Mouse (Mus musculus): ENCODE measurements around the gene Prkaa2. TPM values are rescaled to one million over a fixed set of nuclear protein-coding genes. Genes with fewer than 3 reads are reported as not detected.
A peak's percentile ranks its signal among the peaks of the same experiment; 100 is the strongest.

Gene Prkaa2
- polyA plus RNA-seq, 1 experiment from 2014 or later = 3.2 TPM

DNA sequence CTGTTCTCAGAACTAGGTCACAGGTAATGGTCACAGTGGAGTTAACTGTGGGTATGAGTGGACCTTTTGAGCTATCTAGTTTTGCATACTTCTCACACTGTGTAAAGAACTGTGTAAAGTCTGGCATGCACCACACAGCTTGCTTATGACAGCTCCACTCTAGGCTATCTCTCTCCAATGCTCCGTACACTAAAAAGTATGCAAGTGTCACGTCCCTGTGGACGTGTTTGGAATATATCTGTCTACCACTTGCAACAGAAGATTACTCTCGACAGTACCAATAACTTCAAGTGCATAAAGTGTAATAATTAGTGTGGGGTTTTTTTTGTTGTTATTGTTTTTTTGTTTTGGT, 8.4 kb downstream of the Prkaa2 start:
- Histone ChIP-seq H3K36me3 (no peaks in the 10 kb centered on the region), H3K9me3 (no peaks in the 10 kb centered on the region), H3K4me3 (no peak overlapping the region), H3K4me1 (replicated peaks) (no peaks in the 10 kb centered on the region), H3K27ac (no peak overlapping the region), H3K27me3 (ENCODE audit: insufficient read depth, poor library complexity, severe bottlenecking) (no peaks in the 10 kb centered on the region)
- WGBS = 91% methylated on average over 4 of the region's 4 CpGs
- no peak for DNase-seq (ENCODE audit: low spot score)

GRCm38 (mm10) chr4:105100508-105101336, 9.0 kb downstream of the Prkaa2 start:
- 56% methylated on average over 5 of the region's 5 CpGs for WGBS
- Histone ChIP-seq H3K36me3 (no peaks in the 10 kb centered on the region), H3K27ac (no peak overlapping the region), H3K4me1 (replicated peaks) (no peaks in the 10 kb centered on the region), H3K27me3 (ENCODE audit: insufficient read depth, poor library complexity, severe bottlenecking) (no peaks in the 10 kb centered on the region), H3K4me3 (no peak overlapping the region), H3K9me3 (no peaks in the 10 kb centered on the region)
- no peak for DNase-seq (ENCODE audit: low spot score)

DNA sequence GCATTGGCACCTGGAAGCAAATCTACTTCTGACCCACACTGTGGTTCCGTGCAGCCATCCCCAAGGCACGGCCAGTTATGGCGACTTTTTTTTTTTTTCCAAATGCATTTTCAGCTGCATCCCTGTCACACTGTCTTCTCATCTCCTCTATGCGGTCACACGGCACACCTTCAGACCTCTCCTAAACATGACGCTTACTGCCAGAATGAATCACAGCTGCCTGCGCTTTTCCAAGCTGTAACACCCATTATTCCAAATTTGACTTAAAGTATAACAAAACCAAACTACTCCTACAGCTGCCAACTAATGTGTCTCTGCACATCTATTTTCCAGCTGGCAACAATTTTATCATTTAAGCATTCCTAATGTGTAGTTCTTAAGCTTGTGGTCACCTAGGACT, 11.0 kb downstream of the Prkaa2 start:
- Histone ChIP-seq H3K36me3 (no peaks in the 10 kb centered on the region), H3K4me1 (replicated peaks) (no peaks in the 10 kb centered on the region), H3K27me3 (ENCODE audit: insufficient read depth, poor library complexity, severe bottlenecking) (no peaks in the 10 kb centered on the region), H3K9me3 (no peaks in the 10 kb centered on the region), H3K4me3 (no peak overlapping the region), H3K27ac (no peak overlapping the region)
- no peak for DNase-seq (ENCODE audit: low spot score)
- 94% methylated on average over 7 of the region's 7 CpGs for WGBS

DNA sequence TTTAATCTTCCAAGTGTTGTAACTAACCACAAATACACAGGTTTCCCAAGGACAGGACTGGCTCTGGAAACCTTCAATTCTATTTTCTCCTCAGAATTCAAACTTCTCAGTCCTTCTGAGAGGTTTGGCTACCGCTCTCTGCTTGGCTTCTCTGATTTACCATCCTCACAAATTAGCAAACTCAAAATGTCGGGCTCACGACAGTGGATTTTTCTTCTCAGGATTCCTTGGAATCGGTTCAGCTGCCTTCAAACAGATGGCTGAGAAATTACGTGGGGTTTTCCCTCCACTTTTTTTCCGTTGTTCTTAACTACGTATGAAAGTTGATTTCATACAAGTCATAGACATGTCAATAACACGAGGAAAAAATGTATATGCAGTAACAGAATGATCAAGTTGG, 11.5 kb downstream of the Prkaa2 start:
- Histone ChIP-seq H3K27ac (no peak overlapping the region), H3K27me3 (ENCODE audit: insufficient read depth, poor library complexity, severe bottlenecking) (no peaks in the 10 kb centered on the region), H3K4me3 (no peak overlapping the region), H3K9me3 (no peaks in the 10 kb centered on the region), H3K4me1 (replicated peaks) (no peaks in the 10 kb centered on the region), H3K36me3 (no peaks in the 10 kb centered on the region)
- 92% methylated on average over 8 of the region's 8 CpGs for WGBS
- DNase-seq (ENCODE audit: low spot score) = no peak

GRCm38 (mm10) chr4:105095316-105095715, 14.4 kb downstream of the Prkaa2 start:
- Histone ChIP-seq H3K27ac (no peak overlapping the region), H3K4me1 (replicated peaks) (no peaks in the 10 kb centered on the region), H3K36me3 (no peaks in the 10 kb centered on the region), H3K9me3 (no peaks in the 10 kb centered on the region), H3K27me3 (ENCODE audit: insufficient read depth, poor library complexity, severe bottlenecking) (no peaks in the 10 kb centered on the region), H3K4me3 (no peak overlapping the region)
- 73% methylated on average over 5 of the region's 5 CpGs for WGBS
- no peak for DNase-seq (ENCODE audit: low spot score)

GRCm38 (mm10) chr4:105093951-105094350, 15.7 kb downstream of the Prkaa2 start:
- no peaks in the 10 kb centered on the region for H3K36me3 ChIP-seq
- H3K27ac ChIP-seq = no peak overlapping the region
- no peaks in the 10 kb centered on the region for H3K4me1 ChIP-seq (replicated peaks)
- 98% methylated on average over 1 of the region's 1 CpGs for WGBS
- no peaks in the 10 kb centered on the region for H3K27me3 ChIP-seq (ENCODE audit: insufficient read depth, poor library complexity, severe bottlenecking)
- no peak overlapping the region for H3K4me3 ChIP-seq
- H3K9me3 ChIP-seq = no peaks in the 10 kb centered on the region
- DNase-seq (ENCODE audit: low spot score) = no peak

DNA sequence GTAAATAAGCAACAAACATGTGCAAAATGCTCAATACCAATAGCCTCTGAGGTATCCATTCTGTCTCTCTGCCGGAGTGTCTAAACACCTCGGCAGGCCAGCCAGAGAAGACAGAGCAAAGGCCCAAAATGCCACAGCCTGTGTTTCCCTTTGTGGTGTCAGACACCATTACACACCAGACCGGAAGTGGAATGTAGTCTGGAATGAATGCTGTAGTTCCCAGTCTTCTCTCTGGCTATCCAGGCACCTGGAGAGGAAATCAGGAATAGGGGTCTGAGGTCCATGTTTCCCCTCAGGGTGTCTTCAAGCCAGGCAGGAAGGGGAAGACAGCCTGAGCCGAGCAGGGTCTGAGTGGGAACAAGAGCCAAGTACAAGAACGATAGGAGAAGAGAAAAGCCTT, 19.3 kb downstream of the Prkaa2 start:
- no peaks in the 10 kb centered on the region for H3K4me1 ChIP-seq (replicated peaks)
- H3K27ac ChIP-seq = no peak overlapping the region
- no peaks in the 10 kb centered on the region for H3K36me3 ChIP-seq
- no peak overlapping the region for H3K4me3 ChIP-seq
- H3K9me3 ChIP-seq = no peaks in the 10 kb centered on the region
- no peaks in the 10 kb centered on the region for H3K27me3 ChIP-seq (ENCODE audit: insufficient read depth, poor library complexity, severe bottlenecking)
- 84% methylated on average over 5 of the region's 5 CpGs for WGBS
- DNase-seq (ENCODE audit: low spot score) = no peak

DNA sequence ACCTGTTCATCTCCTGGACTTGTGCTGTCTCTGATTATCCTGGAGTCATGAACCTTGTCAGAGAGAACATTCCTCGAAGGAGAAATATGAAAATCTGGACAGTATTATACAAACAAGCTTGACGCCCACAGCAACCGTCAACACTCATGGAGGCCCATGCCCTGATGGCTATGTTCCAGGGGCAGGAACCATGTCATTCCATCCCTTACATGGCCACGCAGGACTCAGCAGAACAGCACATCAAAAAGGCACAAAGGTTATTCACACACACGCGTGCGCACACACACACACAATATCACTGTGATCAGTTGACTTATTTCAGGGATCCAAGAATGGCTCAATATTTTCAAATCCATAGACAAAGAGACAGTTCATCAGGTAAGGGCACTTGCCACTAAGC, 20.3 kb downstream of the Prkaa2 start:
- Histone ChIP-seq H3K36me3 (no peaks in the 10 kb centered on the region), H3K27me3 (ENCODE audit: insufficient read depth, poor library complexity, severe bottlenecking) (no peaks in the 10 kb centered on the region), H3K27ac (no peak overlapping the region), H3K9me3 (no peaks in the 10 kb centered on the region), H3K4me1 (replicated peaks) (no peaks in the 10 kb centered on the region), H3K4me3 (no peak overlapping the region)
- WGBS = 92% methylated on average over 7 of the region's 7 CpGs
- no peak for DNase-seq (ENCODE audit: low spot score)

GRCm38 (mm10) chr4:105088671-105089070, 21.0 kb downstream of the Prkaa2 start:
- Histone ChIP-seq H3K36me3 (no peaks in the 10 kb centered on the region), H3K27me3 (ENCODE audit: insufficient read depth, poor library complexity, severe bottlenecking) (no peaks in the 10 kb centered on the region), H3K4me3 (no peak overlapping the region), H3K4me1 (replicated peaks) (no peaks in the 10 kb centered on the region), H3K9me3 (no peaks in the 10 kb centered on the region), H3K27ac (no peak overlapping the region)
- no peak for DNase-seq (ENCODE audit: low spot score)
- WGBS = 81% methylated on average over 2 of the region's 2 CpGs

DNA sequence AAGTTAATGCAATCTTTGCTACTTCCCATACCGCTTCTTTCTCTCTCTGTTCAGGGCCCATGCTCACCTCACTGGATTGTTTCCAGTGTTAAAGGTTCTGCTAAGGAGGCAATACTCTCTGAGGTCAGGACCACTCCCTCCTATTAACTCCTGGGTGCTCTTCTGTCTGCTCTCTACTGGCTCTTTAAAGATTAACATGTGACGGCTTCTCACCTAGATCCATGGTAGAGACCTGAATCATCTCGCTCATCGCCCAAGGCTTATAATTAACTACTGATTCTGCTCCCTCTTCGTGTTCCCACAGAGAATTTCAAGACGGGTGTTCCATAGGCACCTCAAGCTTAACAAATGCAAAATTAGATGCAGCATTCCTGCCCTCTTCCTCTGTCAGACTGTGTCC, 33.5 kb downstream of the Prkaa2 start:
- Histone ChIP-seq H3K36me3 (no peaks in the 10 kb centered on the region), H3K9me3 (no peaks in the 10 kb centered on the region), H3K27me3 (ENCODE audit: insufficient read depth, poor library complexity, severe bottlenecking) (no peaks in the 10 kb centered on the region), H3K4me1 (replicated peaks) (no peaks in the 10 kb centered on the region), H3K4me3 (no peak overlapping the region), H3K27ac (no peak overlapping the region)
- WGBS = 87% methylated on average over 6 of the region's 6 CpGs
- DNase-seq (ENCODE audit: low spot score) = no peak

GRCm38 (mm10) chr4:105071761-105072427, 37.8 kb downstream of the Prkaa2 start:
- DNase-seq (ENCODE audit: low spot score) = no peak
- H3K27ac ChIP-seq = no peak overlapping the region
- no peaks in the 10 kb centered on the region for H3K36me3 ChIP-seq
- no peak overlapping the region for H3K4me3 ChIP-seq
- no peaks in the 10 kb centered on the region for H3K4me1 ChIP-seq (replicated peaks)
- WGBS = 97% methylated on average over 3 of the region's 3 CpGs
- no peaks in the 10 kb centered on the region for H3K27me3 ChIP-seq (ENCODE audit: insufficient read depth, poor library complexity, severe bottlenecking)
- no peaks in the 10 kb centered on the region for H3K9me3 ChIP-seq

- H3K9me3 ChIP-seq = no peaks in the 10 kb centered on the region
- no peaks in the 10 kb centered on the region for H3K4me1 ChIP-seq (replicated peaks)
- no peaks in the 10 kb centered on the region for H3K27me3 ChIP-seq (ENCODE audit: insufficient read depth, poor library complexity, severe bottlenecking)
- no peak overlapping the region for H3K4me3 ChIP-seq
- no peak overlapping the region for H3K27ac ChIP-seq
- peak; percentile 59 for DNase-seq (ENCODE audit: low spot score)
- WGBS = 42% methylated on average over 3 of the region's 3 CpGs
- H3K36me3 ChIP-seq = no peaks in the 10 kb centered on the region
These were observed 38.7 kb downstream of the Prkaa2 start for GRCm38 (mm10) chr4:105070982-105071381.

DNA sequence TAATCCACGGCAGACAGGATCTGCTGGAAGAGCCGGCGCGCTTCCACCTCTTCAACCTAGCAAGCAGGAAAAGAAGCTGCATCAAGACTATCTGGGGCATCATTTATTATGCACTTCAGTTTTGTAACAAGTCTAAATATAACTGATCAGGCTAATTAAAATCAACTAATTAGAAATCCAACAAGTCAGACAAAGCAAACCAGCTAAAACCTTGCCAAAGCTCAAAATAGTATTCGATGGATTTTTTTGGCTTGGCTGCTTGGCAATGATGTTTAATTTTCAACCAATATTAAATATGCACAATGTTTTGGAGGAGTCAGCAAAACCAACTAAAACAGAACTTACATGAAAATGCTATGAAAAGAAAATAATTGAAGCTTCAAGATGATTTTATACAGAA, 58.4 kb downstream of the Prkaa2 start:
- H3K27ac ChIP-seq = no peak overlapping the region
- H3K9me3 ChIP-seq = no peaks in the 10 kb centered on the region
- DNase-seq (ENCODE audit: low spot score) = no peak
- no peaks in the 10 kb centered on the region for H3K36me3 ChIP-seq
- 96% methylated on average over 5 of the region's 5 CpGs for WGBS
- H3K4me1 ChIP-seq (replicated peaks) = no peaks in the 10 kb centered on the region
- H3K4me3 ChIP-seq = no peak overlapping the region
- H3K27me3 ChIP-seq (ENCODE audit: insufficient read depth, poor library complexity, severe bottlenecking) = no peaks in the 10 kb centered on the region
